Mouse (Mus musculus): ENCODE measurements at regions not wholly inside any gene's neighbourhood (a gene's known extent, or its start where the extent isn't known, plus 50 kb on each side); places are given as distances from the start of the nearest gene placed in this dataset.
"Not testable (repeated sequence)": the region's sequence is repeated elsewhere in the genome, so short reads cannot be mapped to it uniquely, and the experiment has no call there.

DNA sequence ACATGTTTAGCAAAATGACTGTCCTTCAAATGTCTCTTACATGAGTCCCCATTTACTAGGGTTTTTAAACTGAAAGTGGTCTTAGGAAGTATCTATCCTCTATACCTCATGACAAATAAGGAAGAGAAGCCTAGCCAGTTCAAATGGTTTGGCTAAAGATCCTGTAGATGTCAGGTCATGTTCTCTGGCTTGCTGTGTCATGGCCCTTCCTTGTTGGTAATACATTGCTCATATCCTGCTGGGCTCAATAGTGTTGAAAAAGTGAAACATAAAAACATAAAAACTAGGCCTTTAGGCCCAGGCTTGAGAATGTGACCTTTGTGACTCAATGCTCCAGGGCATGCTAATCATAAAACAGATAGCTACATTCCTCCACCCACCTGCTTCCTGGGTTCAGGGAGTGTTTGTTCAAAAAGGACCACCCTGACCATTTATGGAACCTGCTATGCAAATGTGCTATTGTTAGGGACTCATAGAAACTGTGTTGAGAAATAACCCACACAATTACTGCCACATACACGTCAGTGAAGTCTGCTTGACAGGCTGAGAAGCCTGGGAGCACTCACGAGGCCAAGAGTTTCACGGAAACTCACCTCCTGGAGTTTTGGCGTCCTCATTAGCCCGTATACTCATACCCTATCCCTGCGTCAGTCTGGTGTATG, 656.4 kb downstream of the Crisp4 start:
- not testable (repeated sequence) for TF ChIP-seq E2F4 (IDR thresholded peaks at IDR 0.05; ENCODE audit: insufficient read depth); MAX (IDR thresholded peaks at IDR 0.05; ENCODE audit: low read depth); POLR2A (IDR thresholded peaks at IDR 0.05; ENCODE audit: insufficient read length, low read depth); POLR2AphosphoS2 (IDR thresholded peaks at IDR 0.05; ENCODE audit: insufficient read length, low read depth); SRF (IDR thresholded peaks at IDR 0.05; ENCODE audit: control insufficient read depth, insufficient read length, low read depth); MYOG (IDR thresholded peaks at IDR 0.05; ENCODE audit: control insufficient read depth in 1 of 3, insufficient read depth in 1 of 3, insufficient read length in 2 of 3, low read depth in 2 of 3); USF1 (IDR thresholded peaks at IDR 0.05; ENCODE audit: low read depth)

Measured in myocyte (in vitro differentiated cells).